9 mouse cellular contexts compared by ENCODE assay signal in genomic region chr11:75468410-75468809, GRCm38 (mm10). TPM values are rescaled to one million over a fixed set of nuclear protein-coding genes. Genes with fewer than 3 reads are reported as not detected.
A peak's percentile ranks its signal among the peaks of the same experiment; 100 is the strongest.
DNase-seq lines count a peak whose midpoint lies in the region; ATAC-seq lines count a peak whose summit lies in the region.
"Had no signal": no experiment of that assay in that cellular context is flagged by ENCODE, and none has a peak within 500 bp of the region (broad histone marks: within the 10 kb centered on the region; RNA-seq: fewer than 3 reads in every experiment).

No protein-coding gene starts in this region.

- no peak for ATAC-seq in hindbrain, embryonic 12.5 days (ENCODE audit: low FRiP score)
- ATAC-seq in midbrain, embryonic 11.5 days (ENCODE audit: low FRiP score) = no peak

- H3K4me3 ChIP-seq in embryonic facial prominence, embryonic 10.5 days = peak overlapping the region; percentile 61
- peak overlapping the region; percentile 31 for H3K4me3 ChIP-seq in hindbrain, embryonic 12.5 days
- peak overlapping the region; percentile 33; the same call in 1 of the 2 replicates for H3K4me3 ChIP-seq in midbrain, embryonic 11.5 days (ENCODE audit: low read depth, low read length)

- H3K4me2 ChIP-seq in hindbrain, embryonic 12.5 days (replicated peaks) = peak overlapping the region; percentile 60
- peak overlapping the region; percentile 52 for H3K4me2 ChIP-seq in midbrain, embryonic 11.5 days

- H3K27me3 ChIP-seq in embryonic facial prominence, embryonic 10.5 days (replicated peaks; ENCODE audit: low read depth, poor library complexity, severe bottlenecking) = no peaks in the 10 kb centered on the region
- H3K27me3 ChIP-seq in hindbrain, embryonic 12.5 days = 0 out of 2 replicates have a peak, but pooled peaks cover 5% of the 10 kb centered on the region
- no peaks in the 10 kb centered on the region for H3K27me3 ChIP-seq in midbrain, embryonic 11.5 days (ENCODE audit: control insufficient read depth, insufficient read depth, low read length)

- WGBS in embryonic facial prominence, embryonic 10.5 days = 68% methylated on average over 7 of the region's 7 CpGs
- 62% methylated on average over 7 of the region's 7 CpGs for WGBS in hindbrain, embryonic 12.5 days
- WGBS in midbrain, embryonic 11.5 days = 65% methylated on average over 7 of the region's 7 CpGs

- H3K4me1 ChIP-seq in embryonic facial prominence, embryonic 10.5 days = peaks cover 20% of the 10 kb centered on the region
- peaks cover 12% of the 10 kb centered on the region; the same call in 1 of the 2 replicates for H3K4me1 ChIP-seq in hindbrain, embryonic 12.5 days
- H3K4me1 ChIP-seq in midbrain, embryonic 11.5 days (ENCODE audit: control insufficient read depth, insufficient read depth, low read length) = no peaks in the 10 kb centered on the region

- H3K9me3 ChIP-seq in embryonic facial prominence, embryonic 10.5 days = no peaks in the 10 kb centered on the region
- no peaks in the 10 kb centered on the region for H3K9me3 ChIP-seq in hindbrain, embryonic 12.5 days (replicated peaks)
- no peaks in the 10 kb centered on the region for H3K9me3 ChIP-seq in midbrain, embryonic 11.5 days (ENCODE audit: control insufficient read depth, low read length)

- H3K27ac ChIP-seq in embryonic facial prominence, embryonic 10.5 days (replicated peaks) = peak overlapping the region; percentile 82
- H3K27ac ChIP-seq in hindbrain, embryonic 12.5 days = no peak overlapping the region
- H3K27ac ChIP-seq in midbrain, embryonic 11.5 days (ENCODE audit: low read depth, low read length) = no peak overlapping the region

- DNase-seq in kidney, adult 9 months = peak; percentile 53
- no peak for DNase-seq in kidney, adult 8-10 months
- no peak for DNase-seq in embryonic facial prominence, embryonic 10.5 days (ENCODE audit: low spot score)
- no peak for DNase-seq in midbrain, embryonic 11.5 days (ENCODE audit: low spot score, missing footprints)
- DNase-seq in adrenal gland, adult 8-10 months = no peak
- DNase-seq in spleen, adult 12 weeks (ENCODE audit: low spot score) = no peak
- no peak for DNase-seq in right cerebral cortex, adult 18-20 months
- DNase-seq: cerebellum, adult 11-12 months had no signal

- peaks cover 20% of the 10 kb centered on the region for H3K36me3 ChIP-seq in embryonic facial prominence, embryonic 10.5 days (replicated peaks)
- H3K36me3 ChIP-seq in hindbrain, embryonic 12.5 days = peaks cover 17% of the 10 kb centered on the region
- H3K36me3 ChIP-seq in midbrain, embryonic 11.5 days (ENCODE audit: control insufficient read depth, insufficient read depth, low read length) = no peaks in the 10 kb centered on the region

- peak overlapping the region; percentile 53; the same call in 1 of the 2 replicates for H3K9ac ChIP-seq in hindbrain, embryonic 12.5 days
- H3K9ac ChIP-seq in midbrain, embryonic 11.5 days (ENCODE audit: low read length) = peak overlapping the region; percentile 62

RNA-seq across cellular contexts. Expression of gene Tlcd2, which starts 6.9 kb away (rescaled TPM):
- 11.1 and 12.7 TPM in 2 replicates for polyA plus RNA-seq in embryonic facial prominence, embryonic 10.5 days (2016; fragmentation: Nextera tagmentation; extraction: Ambion mirVana)
- polyA plus RNA-seq in hindbrain, embryonic 12.5 days (2016; fragmentation: Nextera tagmentation; extraction: Ambion mirVana) = 11.6 and 13.0 TPM in 2 replicates
- 7.6 and 8.9 TPM in 2 replicates for polyA plus RNA-seq in midbrain, embryonic 11.5 days (2014; fragmentation: Nextera tagmentation; extraction: Ambion mirVana)
- total RNA-seq in adrenal gland, adult 8-10 months (2022) = 10 to 100 TPM; 10.1 to 16.7 (median 13.1) TPM

RNA-seq across cellular contexts. Expression of gene Wdr81, which starts 13.9 kb away (rescaled TPM):
- 6.0 and 6.8 TPM in 2 replicates for polyA plus RNA-seq in embryonic facial prominence, embryonic 10.5 days (2016; fragmentation: Nextera tagmentation; extraction: Ambion mirVana)
- 9.3 and 9.6 TPM in 2 replicates for polyA plus RNA-seq in hindbrain, embryonic 12.5 days (2016; fragmentation: Nextera tagmentation; extraction: Ambion mirVana)
- polyA plus RNA-seq in midbrain, embryonic 11.5 days (2014; fragmentation: Nextera tagmentation; extraction: Ambion mirVana) = 2.8 and 3.9 TPM in 2 replicates
- total RNA-seq in adrenal gland, adult 8-10 months (2022) = 10 to 100 TPM; 19.3 to 21.7 (median 20.2) TPM

RNA-seq across cellular contexts. Expression of gene Prpf8, which starts 18.2 kb away (rescaled TPM):
- polyA plus RNA-seq in embryonic facial prominence, embryonic 10.5 days (2016; fragmentation: Nextera tagmentation; extraction: Ambion mirVana) = 74.0 and 76.5 TPM in 2 replicates
- polyA plus RNA-seq in hindbrain, embryonic 12.5 days (2016; fragmentation: Nextera tagmentation; extraction: Ambion mirVana) = 68.9 and 74.2 TPM in 2 replicates
- polyA plus RNA-seq in midbrain, embryonic 11.5 days (2014; fragmentation: Nextera tagmentation; extraction: Ambion mirVana) = 94.9 and 100.0 TPM in 2 replicates
- total RNA-seq in adrenal gland, adult 8-10 months (2022) = 100 to 1,000 TPM; 155 to 170 (median 167) TPM

RNA-seq across cellular contexts. Expression of gene Serpinf2, which starts 29.0 kb away (rescaled TPM):
- not detected in 2 replicates for polyA plus RNA-seq in embryonic facial prominence, embryonic 10.5 days (2016; fragmentation: Nextera tagmentation; extraction: Ambion mirVana)
- polyA plus RNA-seq in hindbrain, embryonic 12.5 days (2016; fragmentation: Nextera tagmentation; extraction: Ambion mirVana) = not detected in 2 replicates
- polyA plus RNA-seq in midbrain, embryonic 11.5 days (2014; fragmentation: Nextera tagmentation; extraction: Ambion mirVana) = not detected in 2 replicates
- total RNA-seq in adrenal gland, adult 8-10 months (2022) = under 1 TPM in 3 of 4 experiments, not detected in 1; 0.31 to 0.41 (median 0.38) TPM

RNA-seq across cellular contexts. Expression of gene Rilp, which starts 41.5 kb away (rescaled TPM):
- polyA plus RNA-seq in embryonic facial prominence, embryonic 10.5 days (2016; fragmentation: Nextera tagmentation; extraction: Ambion mirVana) = 0.17 and 0.23 TPM in 2 replicates
- 0.68 and 0.75 TPM in 2 replicates for polyA plus RNA-seq in hindbrain, embryonic 12.5 days (2016; fragmentation: Nextera tagmentation; extraction: Ambion mirVana)
- 0.53 and 0.72 TPM in 2 replicates for polyA plus RNA-seq in midbrain, embryonic 11.5 days (2014; fragmentation: Nextera tagmentation; extraction: Ambion mirVana)
- total RNA-seq in adrenal gland, adult 8-10 months (2022) = 1 to 10 TPM; 3.6 to 8.9 (median 8.0) TPM
